Mouse (Mus musculus): ENCODE results near the gene Pdcd2l.

Pdcd2l gene

DNA sequence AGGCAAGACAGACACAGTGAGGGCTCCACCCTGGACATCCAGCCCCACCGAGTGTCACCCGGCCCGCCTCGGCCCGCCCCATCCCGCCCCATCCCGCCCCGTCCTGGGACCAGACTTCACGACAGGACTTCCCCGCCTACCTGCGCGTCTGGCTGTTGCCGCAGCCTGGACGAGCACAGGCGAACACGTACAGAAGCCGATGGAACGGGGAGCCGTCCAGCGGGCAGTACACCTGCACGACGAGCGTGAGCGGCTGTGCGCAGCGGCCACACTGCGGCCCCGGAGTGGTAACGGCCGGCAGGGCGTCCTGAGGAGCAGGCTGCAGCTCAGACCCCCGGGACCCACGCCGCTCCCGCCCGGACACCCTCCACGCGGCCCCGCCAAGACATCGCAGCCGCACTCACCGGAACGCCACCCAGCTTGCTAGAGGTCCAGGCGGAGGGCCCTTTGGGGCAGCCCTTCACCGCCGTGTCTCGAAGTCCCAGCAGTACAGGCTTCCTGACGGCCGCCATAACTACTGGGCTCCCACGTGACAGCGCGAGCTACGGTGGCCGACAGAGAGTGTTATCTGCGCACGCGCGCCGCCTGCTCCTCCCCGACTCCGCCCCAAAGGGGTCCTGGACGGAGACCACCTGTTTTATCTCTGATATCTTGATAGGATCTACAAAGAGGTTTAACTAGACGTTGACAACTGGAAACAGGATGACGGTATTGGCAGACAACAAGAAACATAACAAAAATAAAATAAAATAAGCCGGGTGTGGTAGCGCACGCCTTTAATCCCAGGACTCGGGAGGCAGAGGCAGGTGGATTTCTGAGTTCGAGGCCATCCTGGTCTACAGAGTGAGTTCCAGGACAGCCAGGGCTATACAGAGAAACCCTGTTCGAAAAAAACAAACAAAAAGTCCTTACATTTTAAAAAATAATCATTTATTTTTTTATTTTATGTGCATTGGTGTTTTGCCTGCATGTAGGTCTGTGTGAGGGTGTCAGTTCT is at the start of gene Pdcd2l:
TSS of gene Pdcd2l (minus strand) at position 530 of the 997 bp plus-strand sequence.
- peak; percentile 86 to 90 for DNase-seq (ENCODE audit: low spot score in 2 of 2)

DNA sequence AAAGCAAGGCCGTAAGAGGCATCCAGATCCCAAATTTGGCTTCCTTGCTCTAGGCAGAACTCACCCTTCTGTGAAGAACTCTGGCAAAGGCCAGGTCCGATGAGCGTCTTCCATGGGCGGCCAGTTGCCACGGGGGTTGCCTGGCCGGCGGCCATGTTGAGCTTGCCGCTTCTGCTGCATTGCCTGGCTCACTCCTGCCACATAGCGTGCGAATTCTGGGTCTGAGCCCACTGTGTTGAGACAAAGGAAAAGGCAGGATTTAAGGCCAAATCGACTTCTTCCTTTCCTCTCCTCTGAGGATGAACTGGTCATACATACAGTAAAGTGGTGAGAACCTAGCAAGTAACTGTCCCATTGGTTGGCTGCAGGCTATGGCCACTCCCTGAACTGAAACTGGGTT is 45.7 kb upstream of the Pdcd2l start:
- no peak for DNase-seq (ENCODE audit: low spot score in 2 of 2)

DNA sequence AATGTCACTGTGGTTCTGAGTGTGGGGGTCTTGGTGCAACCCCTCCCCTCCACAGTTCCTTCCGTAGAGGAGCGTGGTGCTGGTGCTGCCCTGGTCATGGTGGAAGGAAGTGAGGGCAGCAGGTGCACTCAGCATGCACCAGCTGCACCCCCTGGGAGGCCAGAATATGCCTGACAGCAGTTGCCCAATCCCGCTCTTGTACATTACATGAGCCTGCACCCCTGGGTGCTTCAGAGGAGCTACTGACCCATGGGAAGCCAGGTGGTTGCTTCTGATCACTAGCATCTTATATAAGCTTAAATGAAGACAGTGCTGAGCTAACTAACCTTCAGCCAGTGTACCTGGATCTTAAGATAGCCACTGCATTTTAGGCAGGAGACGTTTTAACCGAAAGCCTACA is 41.6 kb upstream of the Pdcd2l start:
- no peak for DNase-seq (ENCODE audit: low spot score in 2 of 2)

DNA sequence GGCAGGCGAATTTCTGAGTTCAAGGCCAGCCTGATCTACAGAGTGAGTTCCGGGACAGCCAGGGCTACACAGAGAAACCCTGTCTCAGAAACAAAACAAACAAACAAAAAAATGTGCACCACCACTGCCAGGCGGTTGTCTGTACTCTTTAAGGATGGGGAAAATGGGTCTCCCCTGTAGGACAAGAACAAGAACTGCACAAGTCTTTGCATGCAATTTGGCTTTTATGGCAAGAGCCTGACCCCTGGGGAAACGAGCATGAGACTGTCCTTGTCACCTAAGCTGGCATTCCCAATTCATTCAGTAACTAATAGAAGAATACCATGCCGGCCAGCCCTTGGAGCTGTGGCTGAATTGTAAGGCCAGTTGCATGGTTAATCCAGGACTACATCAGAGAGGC is 39.1 kb upstream of the Pdcd2l start:
- DNase-seq (ENCODE audit: low spot score in 2 of 2), result no peak

GRCm38 (mm10) chr7:34234610-34235561 is 38.4 kb upstream of the Pdcd2l start:
- DNase-seq (ENCODE audit: low spot score in 2 of 2), result no peak

DNA sequence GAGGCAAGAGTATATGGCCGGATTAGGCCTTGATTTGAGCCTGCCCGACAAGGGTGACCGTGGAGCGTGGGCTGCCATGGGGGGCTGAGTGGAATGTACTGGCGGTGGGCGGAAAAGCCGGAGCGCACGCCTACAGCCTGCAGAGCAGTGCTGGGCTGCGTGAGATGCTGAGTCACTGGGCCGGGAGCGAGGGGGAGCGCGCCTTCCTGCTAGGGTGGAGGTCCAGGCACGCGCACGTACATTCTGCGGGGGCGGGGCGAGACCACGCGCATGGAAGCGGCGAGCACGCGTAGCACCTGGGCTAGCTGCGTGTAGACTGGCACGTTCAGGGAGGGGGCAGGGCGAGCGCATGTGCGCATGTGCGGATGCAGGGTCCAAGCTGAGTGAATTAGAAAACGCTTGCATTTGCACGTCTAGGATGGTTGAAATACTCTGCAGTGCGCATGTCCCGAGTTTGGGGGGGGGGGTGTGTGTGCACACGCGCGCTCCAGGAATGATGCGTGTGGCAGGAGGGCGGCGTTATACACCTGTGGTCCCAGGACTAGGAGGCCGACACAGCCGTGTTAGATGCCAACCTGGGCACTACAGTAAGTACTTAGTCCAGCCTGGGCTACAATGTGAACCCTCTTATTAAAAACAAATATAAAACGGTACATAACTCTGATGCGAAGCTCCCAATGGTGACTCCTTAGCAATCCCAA is 37.6 kb upstream of the Pdcd2l start:
- DNase-seq (ENCODE audit: low spot score in 2 of 2), result peak; percentile 99

GRCm38 (mm10) chr7:34232785-34233725 is 36.6 kb upstream of the Pdcd2l start:
- no peak for DNase-seq (ENCODE audit: low spot score in 2 of 2)

DNA sequence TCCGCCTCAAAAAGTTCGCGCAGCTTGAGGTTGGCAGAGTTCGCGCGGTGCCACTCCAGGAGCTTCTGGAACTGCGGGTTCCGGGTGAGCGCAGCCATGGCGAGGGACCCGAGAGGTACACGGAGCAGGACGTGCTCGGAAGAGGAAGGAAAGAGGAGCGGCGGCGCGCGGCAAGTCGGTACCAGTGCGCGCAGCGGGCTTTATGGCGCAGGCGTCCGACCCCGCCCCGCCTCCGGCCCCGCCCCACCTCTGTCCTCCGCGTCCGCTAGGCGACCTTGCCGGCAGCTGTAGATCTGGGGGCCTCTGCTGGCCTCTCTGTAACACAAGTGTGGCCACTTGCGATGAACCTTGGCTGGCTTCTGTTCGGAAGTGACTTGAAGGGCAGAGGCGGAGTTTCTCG is 33.7 kb upstream of the Pdcd2l start, which contains the start of gene Gpi1:
TSS of gene Gpi1 (minus strand) at position 221 of the 400 bp plus-strand sequence.
- DNase-seq (ENCODE audit: low spot score in 2 of 2), result peak; percentile 71 to 77

- DNase-seq (ENCODE audit: low spot score in 2 of 2), result peak; percentile 38 to 57
These were observed 33.2 kb upstream of the Pdcd2l start for GRCm38 (mm10) chr7:34229691-34230111.

- no peak for DNase-seq (ENCODE audit: low spot score in 2 of 2)
These were observed 32.7 kb upstream of the Pdcd2l start for GRCm38 (mm10) chr7:34229153-34229552.

- peak in 1 of 2 experiments; percentile 36 for DNase-seq (ENCODE audit: low spot score in 2 of 2)
These were observed 32.2 kb upstream of the Pdcd2l start for GRCm38 (mm10) chr7:34228641-34229040.

DNA sequence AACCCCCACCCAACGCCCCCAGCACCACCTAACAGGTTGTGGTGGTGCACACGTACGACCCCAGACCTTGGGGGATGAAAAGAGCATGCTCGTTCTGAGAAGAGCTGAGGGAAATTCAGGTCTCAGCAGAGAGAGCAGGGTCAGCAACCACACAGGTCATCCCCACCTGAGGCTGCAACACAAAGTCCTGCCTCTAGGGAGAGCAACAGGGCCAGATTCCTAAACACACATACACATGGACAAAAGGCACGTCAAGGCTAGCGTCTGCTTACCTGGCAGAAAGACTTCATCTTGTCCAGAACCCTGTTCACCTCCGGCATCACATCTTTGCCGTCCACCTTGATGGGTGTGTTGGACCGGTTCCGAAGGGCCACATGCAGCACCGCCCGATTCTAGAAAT is 30.4 kb upstream of the Pdcd2l start:
- no peak for DNase-seq (ENCODE audit: low spot score in 2 of 2)

- no peak for DNase-seq (ENCODE audit: low spot score in 2 of 2)
These were observed 29.6 kb upstream of the Pdcd2l start for GRCm38 (mm10) chr7:34226086-34226485.

GRCm38 (mm10) chr7:34224308-34224707 is 27.8 kb upstream of the Pdcd2l start:
- no peak for DNase-seq (ENCODE audit: low spot score in 2 of 2)

DNA sequence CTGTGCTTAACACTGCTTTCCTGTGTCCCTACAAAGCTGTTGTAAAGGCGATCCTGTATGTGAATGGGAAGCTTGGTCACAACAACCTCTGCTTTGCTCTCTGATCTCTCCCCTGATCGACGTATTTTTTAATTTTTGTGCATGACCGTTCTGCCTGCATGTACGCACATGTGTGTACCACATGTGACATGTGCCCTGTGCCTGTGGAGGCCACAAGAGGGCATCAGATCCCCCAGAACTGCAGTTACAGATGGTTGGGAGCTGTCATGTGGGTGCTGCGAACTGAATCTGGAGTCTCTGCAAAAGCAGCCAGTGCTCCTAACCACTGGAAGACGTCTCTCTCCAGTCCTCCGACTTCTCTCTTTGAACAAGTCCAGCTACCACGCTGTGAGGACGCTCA is 25.9 kb upstream of the Pdcd2l start:
- DNase-seq (ENCODE audit: low spot score in 2 of 2), result no peak

GRCm38 (mm10) chr7:34221594-34222250 is 25.3 kb upstream of the Pdcd2l start:
- DNase-seq (ENCODE audit: low spot score in 2 of 2), result no peak

DNA sequence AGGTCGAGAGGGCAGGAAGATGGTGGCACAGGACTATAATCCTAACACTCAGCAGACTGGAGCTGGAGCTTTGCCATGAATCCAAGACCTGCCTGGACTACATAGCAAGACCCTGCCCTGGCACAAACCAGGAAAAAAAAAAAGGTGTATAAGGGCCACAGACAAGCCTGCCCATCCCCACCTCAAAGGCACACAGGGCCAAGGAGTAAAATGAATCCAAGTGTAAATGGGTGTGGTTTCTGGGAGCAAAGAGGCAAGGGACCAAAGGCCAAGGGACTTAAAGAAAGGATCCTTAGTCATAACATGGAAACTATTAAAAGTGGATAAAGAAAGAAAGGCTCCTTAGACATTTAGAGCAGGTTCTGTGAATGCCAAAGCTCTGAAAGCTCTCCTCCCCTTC is 22.0 kb upstream of the Pdcd2l start:
- DNase-seq (ENCODE audit: low spot score in 2 of 2), result no peak

- DNase-seq (ENCODE audit: low spot score in 2 of 2), result no peak
These were observed 20.0 kb upstream of the Pdcd2l start for GRCm38 (mm10) chr7:34216474-34216873.

- no peak for DNase-seq (ENCODE audit: low spot score in 2 of 2)
These were observed 19.0 kb upstream of the Pdcd2l start for GRCm38 (mm10) chr7:34215481-34215880.

GRCm38 (mm10) chr7:34214644-34215043 is 18.2 kb upstream of the Pdcd2l start:
- DNase-seq (ENCODE audit: low spot score in 2 of 2), result no peak
